Mouse (Mus musculus) spleen, adult 2 months (tissue): ENCODE measurements around the gene Oprl1.

Experiments
- CTCF ChIP-seq: fragments of 200-500 bp; IDR thresholded peaks from 2 replicates; pipeline ENCODE4 v1.5.1; 2011; ENCODE audit warnings: mild to moderate bottlenecking, inconsistent platforms; ENCODE audit not compliant: insufficient read depth, insufficient read length, insufficient replicate concordance; ENCODE audit errors: extremely low read depth
- POLR2A ChIP-seq: fragments of 200-500 bp; IDR thresholded peaks from 2 replicates; pipeline ENCODE4 v1.6.1; 2011; ENCODE audit warnings: low read depth, low read length, inconsistent platforms

GRCm38 (mm10) chr2:181768451-181768850, 53.6 kb downstream of the Oprl1 start:
- TF ChIP-seq CTCF (no peak), POLR2A (no peak)
